Mouse (Mus musculus) liver, embryonic 13.5 days (tissue): ENCODE results near the gene Selenbp1. TPM values are rescaled to one million over a fixed set of nuclear protein-coding genes. Genes with fewer than 3 reads are reported as not detected.

Source experiments
- ATAC-seq: fragments of 200-750 bp; cut with Nextera tagmentation; 2 replicates; pipeline ENCODE4 v1.8.0; 2017; ENCODE audit warnings: low read depth, mild to moderate bottlenecking, moderate number of reproducible peaks, moderate library complexity
- DNase-seq: peaks from one replicate; pipeline ENCODE4 v3.0.0; 2022
- H3K27ac ChIP-seq: fragments of 300-500 bp; sonication (generic); 2 replicates; pipeline ENCODE4 v1.5.1; 2015; ENCODE audit warnings: moderate library complexity, mild to moderate bottlenecking, inconsistent platforms
- H3K27me3 ChIP-seq: fragments of 300-500 bp; sonication (generic); 2 replicates; pipeline ENCODE4 v1.6.1; 2015; ENCODE audit warnings: mild to moderate bottlenecking, inconsistent platforms
- H3K36me3 ChIP-seq: fragments of 300-500 bp; sonication (generic); 2 replicates; pipeline ENCODE4 v1.6.1; 2015; ENCODE audit warnings: mild to moderate bottlenecking, inconsistent platforms
- H3K4me1 ChIP-seq: fragments of 300-500 bp; sonication (generic); replicated peaks from 2 replicates; pipeline ENCODE4 v1.6.1; 2015; ENCODE audit warnings: inconsistent platforms
- H3K4me2 ChIP-seq: fragments of 300-500 bp; sonication (generic); 2 replicates; pipeline ENCODE4 v1.6.1; 2015; ENCODE audit warnings: inconsistent platforms, mild to moderate bottlenecking, moderate library complexity
- H3K4me3 ChIP-seq: fragments of 300-500 bp; sonication (generic); replicated peaks from 2 replicates; pipeline ENCODE4 v1.5.1; 2015; ENCODE audit warnings: mild to moderate bottlenecking, inconsistent platforms
- H3K9ac ChIP-seq: fragments of 300-500 bp; sonication (generic); 2 replicates; pipeline ENCODE4 v1.6.1; 2015; ENCODE audit warnings: mild to moderate bottlenecking, inconsistent platforms
- H3K9me3 ChIP-seq: fragments of 300-500 bp; sonication (generic); replicated peaks from 2 replicates; pipeline ENCODE4 v1.6.1; 2016; ENCODE audit warnings: inconsistent platforms
- WGBS: fragments of 180-500 bp; shearing (Covaris S2); methylation state at CpG from one replicate; pipeline ENCODE4 v1.1.7; 2015; ENCODE audit not compliant: insufficient replicate concordance; 5-methylcytosine and 5-hydroxymethylcytosine counted together
- polyA plus RNA-seq: library from polyadenylated mRNA; unstranded; fragments of >200 nt; fragmentation: Nextera tagmentation; extraction: Ambion mirVana; gene quantifications from 2 replicates; pipeline ENCODE4 v1.2.1, GENCODE M21; 2015

The Selenbp1 gene
- polyA plus RNA-seq, 1 experiment from 2014 or later: 58.0 TPM

GRCm38 (mm10) chr3:94953764-94954616 lies 21.1 kb downstream of the Selenbp1 start, which contains the start of gene Rfx5:
Gene Rfx5 (plus strand): TSS chr3:94954075.
- peak within 1 kb of the TSS; percentile 72 for H3K4me3 ChIP-seq
- H3K9ac ChIP-seq: peak within 1 kb of the TSS; percentile 83
- peak within 1 kb of the TSS; percentile 96 for H3K4me2 ChIP-seq
- DNase-seq (peak; percentile 84), ATAC-seq (peak; percentile 93)
- no peaks in the 10 kb centered on the region for H3K9me3 ChIP-seq
- H3K36me3 ChIP-seq: peaks cover 25% of the 10 kb centered on the region
- H3K27ac ChIP-seq: peak within 1 kb of the TSS; percentile 70; the same call in 1 of the 2 replicates
- peaks cover 41% of the 10 kb centered on the region for H3K4me1 ChIP-seq
- H3K27me3 ChIP-seq: no peaks in the 10 kb centered on the region
- under 1% methylated on average over 50 of the region's 50 CpGs for WGBS

DNA sequence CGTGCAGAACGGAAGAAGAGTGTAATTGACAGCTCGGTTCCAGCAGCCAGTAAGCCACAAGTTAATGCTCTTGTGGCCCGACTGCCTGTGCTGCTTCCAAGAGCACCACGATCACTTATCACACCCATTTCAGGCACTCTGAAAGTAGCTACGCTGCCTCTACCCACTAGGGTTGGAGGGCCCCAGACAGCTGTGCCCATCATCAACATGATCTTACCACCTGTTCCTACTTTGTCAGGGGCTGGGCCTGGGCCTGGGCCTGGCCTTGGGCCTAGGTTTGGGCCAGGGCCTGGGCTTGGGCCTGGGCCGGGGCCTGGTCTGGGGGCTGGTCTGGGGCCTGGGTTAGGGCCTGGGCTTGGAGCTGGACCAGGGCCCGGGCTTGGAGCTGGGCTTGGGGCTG lies 25.4 kb downstream of the Selenbp1 start:
- H3K4me3 ChIP-seq: no peak overlapping the region
- peaks cover 25% of the 10 kb centered on the region for H3K4me1 ChIP-seq
- no peak overlapping the region for H3K27ac ChIP-seq
- ATAC-seq (no peak), DNase-seq (no peak)
- WGBS: 56% methylated on average over 8 of the region's 8 CpGs
- H3K27me3 ChIP-seq: no peaks in the 10 kb centered on the region
- no peaks in the 10 kb centered on the region for H3K9me3 ChIP-seq
- no peak overlapping the region for H3K4me2 ChIP-seq
- no peak overlapping the region for H3K9ac ChIP-seq
- H3K36me3 ChIP-seq: peaks cover 25% of the 10 kb centered on the region

GRCm38 (mm10) chr3:94959871-94960270 lies 27.0 kb downstream of the Selenbp1 start:
- whole genome bisulfite sequencing: 66% methylated on average over 8 of the region's 8 CpGs
- Histone ChIP-seq H3K9me3 (no peaks in the 10 kb centered on the region), H3K27me3 (no peaks in the 10 kb centered on the region), H3K4me2 (no peak overlapping the region), H3K27ac (no peak overlapping the region), H3K9ac (no peak overlapping the region), H3K36me3 (peaks cover 25% of the 10 kb centered on the region), H3K4me3 (no peak overlapping the region), H3K4me1 (peaks cover 16% of the 10 kb centered on the region)
- ATAC-seq (no peak), DNase-seq (no peak)

GRCm38 (mm10) chr3:94960322-94960721 lies 27.5 kb downstream of the Selenbp1 start:
- Histone ChIP-seq H3K36me3 (peaks cover 25% of the 10 kb centered on the region), H3K9ac (no peak overlapping the region), H3K4me2 (no peak overlapping the region), H3K27ac (no peak overlapping the region), H3K27me3 (no peaks in the 10 kb centered on the region), H3K4me3 (no peak overlapping the region), H3K4me1 (peaks cover 12% of the 10 kb centered on the region; the same call in 1 of the 2 replicates), H3K9me3 (no peaks in the 10 kb centered on the region)
- no peak for ATAC-seq
- no peak for DNase-seq
- 74% methylated on average over 5 of the region's 5 CpGs for WGBS

- no peak overlapping the region for H3K9ac ChIP-seq
- H3K27ac ChIP-seq: no peak overlapping the region
- H3K4me2 ChIP-seq: no peak overlapping the region
- DNase-seq: no peak
- no peaks in the 10 kb centered on the region for H3K4me1 ChIP-seq
- H3K4me3 ChIP-seq: no peak overlapping the region
- WGBS: 91% methylated on average over 1 of the region's 1 CpGs
- H3K27me3 ChIP-seq: no peaks in the 10 kb centered on the region
- no peaks in the 10 kb centered on the region for H3K36me3 ChIP-seq
- ATAC-seq: no peak
- H3K9me3 ChIP-seq: no peaks in the 10 kb centered on the region
Measured at GRCm38 (mm10) chr3:94964989-94965388, 32.1 kb downstream of the Selenbp1 start.

DNA sequence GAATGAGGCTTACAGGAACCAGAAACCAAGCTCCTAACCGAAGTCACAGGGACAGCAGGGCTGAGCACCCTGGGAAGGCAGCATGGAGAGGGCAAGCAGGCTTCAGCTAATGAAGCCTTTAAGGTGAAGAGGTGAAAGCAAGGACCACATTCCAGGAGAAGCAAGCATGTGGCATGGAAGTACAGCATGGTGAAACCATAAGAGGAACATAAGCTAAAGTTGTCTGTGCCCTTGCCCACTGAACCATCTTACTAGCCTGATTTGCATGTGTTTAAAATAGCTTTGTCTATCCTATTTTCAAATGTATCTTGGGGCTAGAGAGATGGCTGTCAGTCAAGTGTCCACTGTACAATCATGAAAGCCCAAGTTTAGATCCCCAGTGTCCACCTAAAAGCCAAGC lies 33.0 kb downstream of the Selenbp1 start:
- H3K4me2 ChIP-seq: no peak overlapping the region
- no peaks in the 10 kb centered on the region for H3K9me3 ChIP-seq
- no peak overlapping the region for H3K9ac ChIP-seq
- DNase-seq (no peak), ATAC-seq (no peak)
- no peak overlapping the region for H3K4me3 ChIP-seq
- no peaks in the 10 kb centered on the region for H3K36me3 ChIP-seq
- 57% methylated on average over 1 of the region's 1 CpGs for WGBS
- H3K27me3 ChIP-seq: no peaks in the 10 kb centered on the region
- no peaks in the 10 kb centered on the region for H3K4me1 ChIP-seq
- no peak overlapping the region for H3K27ac ChIP-seq

GRCm38 (mm10) chr3:94972552-94972951 lies 39.7 kb downstream of the Selenbp1 start:
- H3K9ac ChIP-seq: no peak overlapping the region
- no peaks in the 10 kb centered on the region for H3K27me3 ChIP-seq
- H3K27ac ChIP-seq: no peak overlapping the region
- WGBS: 65% methylated on average over 3 of the region's 3 CpGs
- peaks cover 35% of the 10 kb centered on the region for H3K4me1 ChIP-seq
- H3K4me3 ChIP-seq: no peak overlapping the region
- ATAC-seq: no peak
- no peak for DNase-seq
- H3K4me2 ChIP-seq: no peak overlapping the region
- peaks cover under 1% of the 10 kb centered on the region; the same call in 1 of the 2 replicates for H3K36me3 ChIP-seq
- no peaks in the 10 kb centered on the region for H3K9me3 ChIP-seq

- H3K36me3 ChIP-seq: peaks cover 6% of the 10 kb centered on the region
- no peaks in the 10 kb centered on the region for H3K9me3 ChIP-seq
- peak overlapping the region; percentile 80 for H3K4me2 ChIP-seq
- peaks cover 35% of the 10 kb centered on the region for H3K4me1 ChIP-seq
- WGBS: 80% methylated on average over 5 of the region's 5 CpGs
- ATAC-seq (no peak), DNase-seq (no peak)
- H3K9ac ChIP-seq: no peak overlapping the region
- H3K4me3 ChIP-seq: peak overlapping the region; percentile 90
- no peaks in the 10 kb centered on the region for H3K27me3 ChIP-seq
- H3K27ac ChIP-seq: no peak overlapping the region
Measured at GRCm38 (mm10) chr3:94973620-94974019, 40.8 kb downstream of the Selenbp1 start.

GRCm38 (mm10) chr3:94974026-94974527 lies 41.2 kb downstream of the Selenbp1 start:
- Histone ChIP-seq H3K4me2 (peak overlapping the region; percentile 80), H3K4me1 (peaks cover 35% of the 10 kb centered on the region), H3K27ac (peak overlapping the region; percentile 16; the same call in 1 of the 2 replicates), H3K36me3 (peaks cover 6% of the 10 kb centered on the region), H3K9ac (peak overlapping the region; percentile 72), H3K27me3 (no peaks in the 10 kb centered on the region), H3K4me3 (peak overlapping the region; percentile 90), H3K9me3 (no peaks in the 10 kb centered on the region)
- ATAC-seq (peak; percentile 15; the same call in 1 of the 2 replicates), DNase-seq (no peak)
- WGBS: 23% methylated on average over 9 of the region's 9 CpGs

DNA sequence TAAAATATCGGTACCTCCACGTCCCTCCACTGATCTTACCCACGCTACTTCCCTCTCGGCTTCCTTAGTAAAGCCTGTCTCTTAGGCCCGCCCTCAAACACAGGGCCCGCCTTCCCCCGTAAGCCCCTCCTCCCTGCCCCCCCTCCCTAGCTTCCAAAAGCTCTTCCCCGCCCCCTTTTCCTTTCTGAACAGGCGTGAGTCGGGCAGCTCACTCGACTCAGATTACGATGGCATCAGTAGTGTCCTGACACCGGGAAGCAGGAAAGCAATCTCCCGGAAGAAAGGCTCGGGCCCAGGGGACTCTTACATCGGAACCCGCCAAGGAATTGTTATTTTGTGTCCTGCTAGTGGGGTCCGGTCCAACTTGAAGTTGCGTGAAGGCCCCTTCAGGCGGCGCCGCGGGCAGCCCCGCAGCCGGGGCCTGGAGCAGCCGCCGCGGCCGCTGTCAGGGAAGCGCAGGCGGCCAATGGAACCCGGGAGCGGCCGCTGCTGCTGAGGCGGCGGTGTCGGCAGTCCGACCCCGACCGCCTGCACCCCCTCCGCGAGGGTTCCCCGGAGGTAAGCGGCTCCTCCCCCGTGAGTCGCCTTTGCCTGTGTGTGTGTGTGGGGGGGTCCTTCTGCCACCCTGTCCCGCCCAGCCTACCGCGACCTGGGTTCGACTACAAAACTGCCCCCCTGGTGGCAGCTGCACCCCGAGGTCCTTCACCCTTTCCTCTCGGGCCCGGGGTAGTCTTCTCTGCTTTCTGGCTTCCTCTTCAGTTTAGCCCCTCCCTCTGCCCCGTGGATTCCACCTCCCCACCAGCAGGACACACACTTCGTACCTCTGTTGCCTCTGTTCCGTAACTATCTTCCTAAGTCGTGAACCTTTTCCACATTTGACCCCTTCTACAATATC lies 41.9 kb downstream of the Selenbp1 start, which contains the start of gene Pi4kb:
Pi4kb (plus strand) TSS at position 204 of the 895 bp plus-strand sequence.
- H3K4me1 ChIP-seq: peaks cover 35% of the 10 kb centered on the region
- peak within 1 kb of the TSS; percentile 80 for H3K4me2 ChIP-seq
- H3K27me3 ChIP-seq: no peaks in the 10 kb centered on the region
- H3K9ac ChIP-seq: peak within 1 kb of the TSS; percentile 97
- H3K27ac ChIP-seq: peak within 1 kb of the TSS; percentile 87
- H3K36me3 ChIP-seq: peaks cover 6% of the 10 kb centered on the region
- under 1% methylated on average over 55 of the region's 57 CpGs for WGBS
- peak; percentile 82 for DNase-seq
- peak; percentile 90 for ATAC-seq
- H3K4me3 ChIP-seq: peak within 1 kb of the TSS; percentile 90
- H3K9me3 ChIP-seq: no peaks in the 10 kb centered on the region

- peaks cover 43% of the 10 kb centered on the region for H3K36me3 ChIP-seq
- DNase-seq: no peak
- no peak overlapping the region for H3K9ac ChIP-seq
- H3K9me3 ChIP-seq: no peaks in the 10 kb centered on the region
- no peak for ATAC-seq
- WGBS: 83% methylated on average over 11 of the region's 11 CpGs
- H3K27ac ChIP-seq: no peak overlapping the region
- H3K4me2 ChIP-seq: no peak overlapping the region
- H3K27me3 ChIP-seq: no peaks in the 10 kb centered on the region
- H3K4me1 ChIP-seq: peaks cover 33% of the 10 kb centered on the region
- H3K4me3 ChIP-seq: no peak overlapping the region
Measured at GRCm38 (mm10) chr3:94984312-94984711, 51.5 kb downstream of the Selenbp1 start.
